Mouse (Mus musculus): ENCODE measurements around the gene Tanc1. TPM values are rescaled to one million over a fixed set of nuclear protein-coding genes. Genes with fewer than 3 reads are reported as not detected.

Gene Tanc1
- polyA plus RNA-seq, 1 experiment from 2014 or later = 23.6 TPM

DNA sequence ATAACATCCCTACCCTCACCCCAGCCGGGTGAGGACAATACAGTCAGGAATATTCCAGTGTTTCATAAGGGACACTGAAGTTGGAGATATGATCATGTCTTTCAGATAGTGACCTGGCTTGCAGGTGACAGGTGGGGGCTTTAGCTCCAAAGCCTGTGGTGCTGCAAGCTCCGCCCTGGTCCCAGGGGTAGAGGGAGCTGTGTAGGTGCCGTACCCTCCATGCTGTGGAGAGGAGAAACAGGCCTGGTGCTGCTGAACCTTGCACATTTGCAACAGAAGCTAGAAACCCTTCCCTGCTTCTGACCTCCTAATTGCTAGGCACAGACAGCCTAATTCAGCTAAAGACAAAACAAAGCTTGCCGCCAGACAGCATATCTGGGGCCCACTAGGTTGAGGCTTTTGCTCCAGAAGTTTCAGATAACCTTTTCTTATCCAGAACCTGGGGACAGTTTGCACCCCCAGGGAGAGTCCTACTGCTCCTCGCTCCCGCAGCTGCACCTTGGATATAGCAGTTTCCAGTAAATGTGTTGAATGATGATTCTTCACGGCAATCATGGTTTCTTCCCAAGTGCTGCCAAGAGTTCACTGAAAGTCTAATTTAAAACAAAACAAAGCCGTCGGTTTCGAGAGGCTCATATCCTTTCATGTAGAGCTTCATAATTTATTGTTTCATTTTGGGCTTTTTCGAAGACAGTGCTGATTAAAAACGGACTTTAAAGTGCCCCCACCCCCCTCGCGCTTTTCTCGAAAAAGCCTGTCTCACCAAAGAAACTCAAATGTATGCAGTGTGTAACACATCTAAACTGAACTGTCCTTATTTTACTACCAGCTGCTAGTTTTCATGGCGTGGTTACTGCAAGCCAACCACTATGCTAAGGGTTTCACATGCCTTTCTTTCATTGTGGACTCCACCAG, 49.3 kb downstream of the Tanc1 start:
- no peak overlapping the region for H3K9ac ChIP-seq
- H3K9me3 ChIP-seq = no peaks in the 10 kb centered on the region
- H3K27ac ChIP-seq = peak overlapping the region; percentile 31; the same call in 1 of the 2 replicates
- H3K36me3 ChIP-seq (replicated peaks) = no peaks in the 10 kb centered on the region
- no peaks in the 10 kb centered on the region for H3K27me3 ChIP-seq
- no peak for ATAC-seq (ENCODE audit: low FRiP score)
- H3K4me1 ChIP-seq = peaks cover 23% of the 10 kb centered on the region
- WGBS = 44% methylated on average over 16 of the region's 16 CpGs
- H3K4me3 ChIP-seq (replicated peaks) = no peak overlapping the region
- 0 out of 2 replicates have a peak overlapping the region, but pooled peaks have one; percentile 2 for H3K4me2 ChIP-seq

DNA sequence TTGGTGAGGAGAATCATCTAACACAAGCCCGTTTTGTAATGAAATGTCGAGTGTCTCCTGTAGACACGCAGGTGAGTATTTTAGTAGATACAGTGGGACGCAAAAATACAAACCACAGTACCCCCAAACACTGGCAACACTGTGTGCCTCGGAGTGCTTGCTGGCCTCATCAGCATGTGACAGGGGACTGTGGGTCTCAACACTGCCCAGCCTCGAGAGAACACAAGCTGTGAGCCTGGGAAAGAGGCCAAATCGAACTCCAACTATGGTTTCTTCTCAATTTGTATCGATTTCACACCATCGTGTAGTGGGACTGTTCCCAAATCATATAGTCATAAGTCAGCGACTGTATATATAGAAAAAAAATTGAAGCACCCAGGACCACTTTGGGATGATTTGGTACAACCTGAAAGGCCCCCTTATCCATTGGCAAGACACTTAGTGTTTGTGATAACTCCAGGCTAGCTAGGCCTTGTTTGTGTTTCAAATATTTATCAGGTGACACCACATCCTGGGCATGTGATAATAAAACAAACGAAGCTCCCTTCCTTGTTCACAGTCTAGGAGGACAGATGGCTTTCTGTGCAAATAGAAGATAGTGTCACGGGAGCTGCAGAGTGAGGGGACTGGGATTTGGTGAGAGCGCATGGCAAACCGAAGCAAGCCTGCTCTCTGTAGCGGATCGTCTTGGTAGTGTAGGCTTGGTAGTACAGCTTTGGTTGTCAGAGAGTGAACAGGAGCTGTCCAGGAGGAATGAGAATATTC, 53.1 kb downstream of the Tanc1 start:
- Histone ChIP-seq H3K4me2 (no peak overlapping the region), H3K27ac (no peak overlapping the region), H3K27me3 (no peaks in the 10 kb centered on the region), H3K4me1 (peaks cover 17% of the 10 kb centered on the region), H3K9ac (no peak overlapping the region), H3K4me3 (replicated peaks) (no peak overlapping the region), H3K9me3 (no peaks in the 10 kb centered on the region), H3K36me3 (replicated peaks) (no peaks in the 10 kb centered on the region)
- no peak for ATAC-seq (ENCODE audit: low FRiP score)
- WGBS = 89% methylated on average over 16 of the region's 16 CpGs

DNA sequence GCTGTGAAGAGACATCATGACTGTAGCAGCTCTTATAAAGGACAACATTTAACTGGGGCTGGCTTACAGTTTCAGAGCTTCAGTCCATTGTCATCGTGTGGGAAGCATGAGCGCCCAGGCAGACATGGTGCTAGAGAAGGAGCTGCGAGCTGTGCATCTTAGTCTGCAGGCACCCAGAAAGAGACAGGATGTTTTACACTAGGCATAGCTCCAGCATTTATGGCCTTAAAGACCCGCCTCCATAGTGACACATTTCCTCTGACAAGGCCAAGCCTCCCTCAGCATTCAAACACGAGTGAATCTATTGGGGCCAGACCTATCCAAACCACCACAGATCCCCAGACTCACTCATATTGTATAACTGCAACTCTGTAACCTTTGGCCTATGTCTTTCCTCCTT, 54.7 kb downstream of the Tanc1 start:
- 92% methylated on average over 5 of the region's 5 CpGs for WGBS
- Histone ChIP-seq H3K4me1 (peaks cover 10% of the 10 kb centered on the region; the same call in 1 of the 2 replicates), H3K27ac (no peak overlapping the region), H3K4me3 (replicated peaks) (no peak overlapping the region), H3K27me3 (no peaks in the 10 kb centered on the region), H3K9me3 (no peaks in the 10 kb centered on the region), H3K36me3 (replicated peaks) (no peaks in the 10 kb centered on the region), H3K9ac (no peak overlapping the region), H3K4me2 (no peak overlapping the region)
- no peak for ATAC-seq (ENCODE audit: low FRiP score)

- Histone ChIP-seq H3K9ac (no peak overlapping the region), H3K27ac (no peak overlapping the region), H3K36me3 (replicated peaks) (no peaks in the 10 kb centered on the region), H3K4me1 (peaks cover 18% of the 10 kb centered on the region), H3K4me3 (replicated peaks) (no peak overlapping the region), H3K4me2 (no peak overlapping the region), H3K27me3 (no peaks in the 10 kb centered on the region), H3K9me3 (no peaks in the 10 kb centered on the region)
- no peak; the same call in 1 of the 2 replicates for ATAC-seq (ENCODE audit: low FRiP score)
- 72% methylated on average over 15 of the region's 15 CpGs for WGBS
Observed at GRCm38 (mm10) chr2:59670087-59671060, 58.5 kb downstream of the Tanc1 start.

DNA sequence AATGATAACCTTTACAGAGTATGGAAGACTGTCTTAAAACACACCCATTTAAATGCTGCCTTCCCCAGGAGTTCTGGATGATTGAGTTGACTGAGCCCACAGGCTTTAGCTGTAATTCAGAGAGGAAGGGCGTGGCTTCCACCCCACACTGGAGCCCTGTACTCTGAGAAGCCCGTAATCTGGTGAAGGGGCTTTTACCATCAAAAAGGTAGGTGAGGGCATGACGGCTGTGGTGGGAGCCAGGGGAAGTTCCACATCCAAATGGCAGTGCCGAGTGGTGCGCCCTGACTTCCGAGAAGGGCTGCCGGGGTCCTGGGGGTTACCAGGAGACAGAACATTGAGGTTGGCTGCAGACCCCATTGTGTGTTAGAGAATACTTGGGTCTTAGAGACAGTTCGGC, 59.8 kb downstream of the Tanc1 start:
- 65% methylated on average over 8 of the region's 8 CpGs for WGBS
- no peak overlapping the region for H3K9ac ChIP-seq
- no peak overlapping the region for H3K27ac ChIP-seq
- H3K27me3 ChIP-seq = no peaks in the 10 kb centered on the region
- ATAC-seq (ENCODE audit: low FRiP score) = no peak
- no peak overlapping the region for H3K4me2 ChIP-seq
- peaks cover 23% of the 10 kb centered on the region for H3K4me1 ChIP-seq
- H3K36me3 ChIP-seq (replicated peaks) = no peaks in the 10 kb centered on the region
- H3K9me3 ChIP-seq = no peaks in the 10 kb centered on the region
- no peak overlapping the region for H3K4me3 ChIP-seq (replicated peaks)

GRCm38 (mm10) chr2:59672086-59672485, 60.2 kb downstream of the Tanc1 start:
- H3K9me3 ChIP-seq = no peaks in the 10 kb centered on the region
- H3K4me1 ChIP-seq = peaks cover 23% of the 10 kb centered on the region
- no peaks in the 10 kb centered on the region for H3K27me3 ChIP-seq
- no peak overlapping the region for H3K4me3 ChIP-seq (replicated peaks)
- ATAC-seq (ENCODE audit: low FRiP score) = no peak
- no peak overlapping the region for H3K4me2 ChIP-seq
- H3K36me3 ChIP-seq (replicated peaks) = no peaks in the 10 kb centered on the region
- 17% methylated on average over 4 of the region's 4 CpGs for WGBS
- H3K9ac ChIP-seq = no peak overlapping the region
- no peak overlapping the region for H3K27ac ChIP-seq

GRCm38 (mm10) chr2:59672686-59673085, 60.8 kb downstream of the Tanc1 start:
- ATAC-seq (ENCODE audit: low FRiP score) = no peak
- H3K9ac ChIP-seq = no peak overlapping the region
- no peaks in the 10 kb centered on the region for H3K27me3 ChIP-seq
- no peaks in the 10 kb centered on the region for H3K36me3 ChIP-seq (replicated peaks)
- H3K4me2 ChIP-seq = no peak overlapping the region
- H3K4me3 ChIP-seq (replicated peaks) = no peak overlapping the region
- 60% methylated on average over 8 of the region's 8 CpGs for WGBS
- H3K27ac ChIP-seq = no peak overlapping the region
- peaks cover 23% of the 10 kb centered on the region for H3K4me1 ChIP-seq
- no peaks in the 10 kb centered on the region for H3K9me3 ChIP-seq

DNA sequence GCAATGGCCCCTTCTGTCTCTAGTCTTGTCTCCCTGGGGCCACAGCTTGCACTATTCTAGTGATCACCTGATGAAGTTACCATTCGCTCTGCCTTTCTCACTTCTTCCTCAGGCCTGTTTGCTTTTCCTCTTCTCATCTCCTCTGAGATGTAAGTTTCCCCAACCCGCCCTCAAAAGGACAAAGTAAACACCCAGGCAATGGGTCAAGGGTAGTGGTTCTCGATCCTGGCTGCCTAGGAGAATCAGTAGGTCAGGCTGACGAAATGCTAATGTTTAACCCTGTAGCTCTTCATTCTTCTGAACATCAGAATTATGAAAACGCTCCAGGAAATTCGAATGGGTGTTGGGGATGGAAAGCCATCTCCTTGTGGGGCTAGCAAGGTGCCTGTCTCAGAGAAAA, 61.5 kb downstream of the Tanc1 start:
- Histone ChIP-seq H3K4me2 (no peak overlapping the region), H3K9ac (no peak overlapping the region), H3K4me3 (replicated peaks) (no peak overlapping the region), H3K27ac (no peak overlapping the region), H3K9me3 (no peaks in the 10 kb centered on the region), H3K36me3 (replicated peaks) (no peaks in the 10 kb centered on the region), H3K27me3 (no peaks in the 10 kb centered on the region), H3K4me1 (peaks cover 23% of the 10 kb centered on the region)
- no peak for ATAC-seq (ENCODE audit: low FRiP score)
- WGBS = 91% methylated on average over 6 of the region's 6 CpGs

DNA sequence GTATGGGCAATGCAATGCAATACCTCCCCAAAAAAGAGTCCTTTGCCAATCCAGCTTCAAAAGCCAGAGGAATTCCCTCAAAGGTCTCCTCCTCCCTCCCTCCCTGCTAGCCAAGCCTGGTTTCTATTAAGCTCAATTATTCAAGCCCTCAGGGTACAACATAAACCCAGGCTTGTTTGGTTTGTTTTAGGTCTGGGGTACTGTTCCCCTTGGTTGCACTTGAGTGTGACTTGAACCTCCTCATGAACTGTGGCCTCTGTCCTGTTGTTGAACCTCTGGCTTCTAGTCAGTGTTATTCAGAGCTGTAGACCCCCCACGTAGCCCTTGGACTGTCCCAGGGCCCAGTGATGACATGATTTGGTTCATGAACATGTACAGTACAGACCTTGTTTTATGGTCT, 62.0 kb downstream of the Tanc1 start:
- 69% methylated on average over 1 of the region's 1 CpGs for WGBS
- Histone ChIP-seq H3K4me2 (no peak overlapping the region), H3K27ac (no peak overlapping the region), H3K4me1 (peaks cover 23% of the 10 kb centered on the region), H3K9ac (no peak overlapping the region), H3K9me3 (no peaks in the 10 kb centered on the region), H3K27me3 (no peaks in the 10 kb centered on the region), H3K4me3 (replicated peaks) (no peak overlapping the region), H3K36me3 (replicated peaks) (no peaks in the 10 kb centered on the region)
- no peak for ATAC-seq (ENCODE audit: low FRiP score)

GRCm38 (mm10) chr2:59675270-59675995, 63.6 kb downstream of the Tanc1 start:
- no peak overlapping the region for H3K4me2 ChIP-seq
- no peaks in the 10 kb centered on the region for H3K27me3 ChIP-seq
- peaks cover 18% of the 10 kb centered on the region for H3K4me1 ChIP-seq
- 0 out of 2 replicates have a peak overlapping the region, but pooled peaks have one; percentile 13 for H3K27ac ChIP-seq
- H3K4me3 ChIP-seq (replicated peaks) = no peak overlapping the region
- ATAC-seq (ENCODE audit: low FRiP score) = no peak
- no peaks in the 10 kb centered on the region for H3K36me3 ChIP-seq (replicated peaks)
- H3K9me3 ChIP-seq = no peaks in the 10 kb centered on the region
- no peak overlapping the region for H3K9ac ChIP-seq
- WGBS = 44% methylated on average over 17 of the region's 17 CpGs

DNA sequence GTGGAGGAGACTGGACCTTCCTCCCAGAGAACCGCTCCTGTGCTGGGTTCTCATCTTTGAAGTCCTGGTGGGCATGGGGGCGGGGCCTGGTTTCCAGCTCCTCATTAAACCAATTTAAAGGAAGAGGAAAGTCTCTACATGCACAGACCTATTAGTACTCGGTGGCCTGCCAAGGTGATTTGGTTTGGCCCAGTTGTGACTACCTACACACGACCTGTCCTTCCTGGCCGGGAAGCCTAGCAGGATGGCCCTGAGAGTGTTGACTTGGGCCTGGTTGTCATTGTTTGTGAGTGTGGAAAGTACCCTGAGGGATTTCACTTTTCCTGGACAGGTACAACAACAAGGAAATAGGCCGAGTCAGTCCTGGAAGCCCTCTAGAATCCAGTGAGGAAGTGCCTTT, 64.2 kb downstream of the Tanc1 start:
- Histone ChIP-seq H3K4me2 (no peak overlapping the region), H3K9me3 (no peaks in the 10 kb centered on the region), H3K36me3 (replicated peaks) (no peaks in the 10 kb centered on the region), H3K4me3 (replicated peaks) (no peak overlapping the region), H3K4me1 (peaks cover 16% of the 10 kb centered on the region), H3K27me3 (no peaks in the 10 kb centered on the region), H3K27ac (no peak overlapping the region), H3K9ac (no peak overlapping the region)
- no peak for ATAC-seq (ENCODE audit: low FRiP score)
- 73% methylated on average over 6 of the region's 6 CpGs for WGBS

Measured in forebrain, embryonic 12.5 days (tissue).